Mouse (Mus musculus) neural tube, embryonic 15.5 days (tissue): ENCODE results near the gene Gm49721. TPM values are rescaled to one million over a fixed set of nuclear protein-coding genes. Genes with fewer than 3 reads are reported as not detected.
"Not testable (repeated sequence)": the region's sequence is repeated elsewhere in the genome, so short reads cannot be mapped to it uniquely, and the experiment has no call there.

Source experiments
- ATAC-seq: fragments of 200-750 bp; cut with Nextera tagmentation; 2 replicates; pipeline ENCODE4 v1.8.0; 2017; ENCODE audit warnings: mild to moderate bottlenecking, moderate TSS enrichment, moderate library complexity; ENCODE audit not compliant: low FRiP score
- H3K27ac ChIP-seq: fragments of 300-500 bp; sonication (generic); replicated peaks from 2 replicates; pipeline ENCODE4 v1.5.1; 2015; ENCODE audit warnings: mild to moderate bottlenecking, inconsistent platforms
- H3K27me3 ChIP-seq: fragments of 300-500 bp; sonication (generic); replicated peaks from 2 replicates; pipeline ENCODE4 v1.6.1; 2015; ENCODE audit warnings: inconsistent platforms
- H3K36me3 ChIP-seq: fragments of 300-500 bp; sonication (generic); 2 replicates; pipeline ENCODE4 v1.6.1; 2015; ENCODE audit warnings: inconsistent platforms
- H3K4me1 ChIP-seq: fragments of 300-500 bp; sonication (generic); 2 replicates; pipeline ENCODE4 v1.6.1; 2015; ENCODE audit warnings: inconsistent platforms
- H3K4me2 ChIP-seq: fragments of 300-500 bp; sonication (generic); 2 replicates; pipeline ENCODE4 v1.6.1; 2015; ENCODE audit warnings: inconsistent platforms, mild to moderate bottlenecking, moderate library complexity
- H3K4me3 ChIP-seq: fragments of 300-500 bp; sonication (generic); replicated peaks from 2 replicates; pipeline ENCODE4 v1.5.1; 2015; ENCODE audit warnings: mild to moderate bottlenecking, inconsistent platforms
- H3K9ac ChIP-seq: fragments of 300-500 bp; sonication (generic); replicated peaks from 2 replicates; pipeline ENCODE4 v1.6.1; 2015; ENCODE audit warnings: mild to moderate bottlenecking, inconsistent platforms
- H3K9me3 ChIP-seq: fragments of 300-500 bp; sonication (generic); replicated peaks from 2 replicates; pipeline ENCODE4 v1.6.1; 2016; ENCODE audit warnings: inconsistent platforms
- WGBS: fragments of 180-500 bp; shearing (Covaris S2); methylation state at CpG from one replicate; pipeline ENCODE4 v1.1.7; 2015; ENCODE audit warnings: mixed read lengths; 5-methylcytosine and 5-hydroxymethylcytosine counted together
- polyA plus RNA-seq: library from polyadenylated mRNA; unstranded; fragments of >200 nt; fragmentation: Nextera tagmentation; extraction: Ambion mirVana; gene quantifications from 2 replicates; pipeline ENCODE4 v1.2.1, GENCODE M21; 2015

The Gm49721 gene
- polyA plus RNA-seq, 1 experiment from 2014 or later: 0.28 TPM

GRCm38 (mm10) chr17:6995504-6995903, 16.8 kb downstream of the Gm49721 start:
- not testable (repeated sequence) for H3K4me2 ChIP-seq, H3K27me3 ChIP-seq, ATAC-seq, H3K9me3 ChIP-seq, H3K4me3 ChIP-seq, H3K27ac ChIP-seq, H3K9ac ChIP-seq, H3K36me3 ChIP-seq, H3K4me1 ChIP-seq
- WGBS: no CpG with 5 or more reads among the region's 6 CpGs

- H3K27me3 ChIP-seq, H3K9ac ChIP-seq, H3K36me3 ChIP-seq, H3K4me1 ChIP-seq, ATAC-seq, H3K4me2 ChIP-seq, H3K27ac ChIP-seq, H3K4me3 ChIP-seq, H3K9me3 ChIP-seq: not testable (repeated sequence)
- 90% methylated on average over 8 of the region's 8 CpGs for WGBS
These were observed 18.1 kb downstream of the Gm49721 start for GRCm38 (mm10) chr17:6996826-6997225.

GRCm38 (mm10) chr17:6997778-6998490, 19.2 kb downstream of the Gm49721 start:
- ATAC-seq, H3K9me3 ChIP-seq, H3K4me1 ChIP-seq, H3K9ac ChIP-seq, H3K36me3 ChIP-seq, H3K27me3 ChIP-seq, H3K27ac ChIP-seq, H3K4me2 ChIP-seq, H3K4me3 ChIP-seq: not testable (repeated sequence)
- WGBS: 57% methylated on average over 1 of the region's 7 CpGs

GRCm38 (mm10) chr17:7001790-7002585, 23.3 kb downstream of the Gm49721 start:
- 69% methylated on average over 8 of the region's 12 CpGs for WGBS
- ATAC-seq, H3K36me3 ChIP-seq, H3K27me3 ChIP-seq, H3K4me3 ChIP-seq, H3K9ac ChIP-seq, H3K4me2 ChIP-seq, H3K27ac ChIP-seq, H3K4me1 ChIP-seq, H3K9me3 ChIP-seq: not testable (repeated sequence)

- H3K36me3 ChIP-seq, H3K27me3 ChIP-seq, H3K9me3 ChIP-seq, ATAC-seq, H3K4me1 ChIP-seq, H3K4me2 ChIP-seq, H3K9ac ChIP-seq, H3K4me3 ChIP-seq, H3K27ac ChIP-seq: not testable (repeated sequence)
- no CpG with 5 or more reads among the region's 3 CpGs for WGBS
These were observed 24.7 kb downstream of the Gm49721 start for GRCm38 (mm10) chr17:7003392-7003791.

GRCm38 (mm10) chr17:7005646-7006045, 26.9 kb downstream of the Gm49721 start:
- not testable (repeated sequence) for H3K27me3 ChIP-seq, H3K4me1 ChIP-seq, H3K4me3 ChIP-seq, H3K27ac ChIP-seq, H3K9ac ChIP-seq, H3K4me2 ChIP-seq, H3K36me3 ChIP-seq, H3K9me3 ChIP-seq, ATAC-seq
- WGBS: 74% methylated on average over 3 of the region's 4 CpGs

- H3K4me3 ChIP-seq, H3K9ac ChIP-seq, H3K27ac ChIP-seq, H3K9me3 ChIP-seq, H3K36me3 ChIP-seq, H3K4me2 ChIP-seq, H3K27me3 ChIP-seq, ATAC-seq, H3K4me1 ChIP-seq: not testable (repeated sequence)
These were observed 30.2 kb downstream of the Gm49721 start for GRCm38 (mm10) chr17:7008885-7009284.

- no CpG with 5 or more reads among the region's 7 CpGs for WGBS
- not testable (repeated sequence) for H3K4me3 ChIP-seq, ATAC-seq, H3K27me3 ChIP-seq, H3K4me1 ChIP-seq, H3K9ac ChIP-seq, H3K9me3 ChIP-seq, H3K36me3 ChIP-seq, H3K4me2 ChIP-seq, H3K27ac ChIP-seq
These were observed 30.7 kb downstream of the Gm49721 start for GRCm38 (mm10) chr17:7009440-7009839.

- H3K36me3 ChIP-seq, H3K4me3 ChIP-seq, H3K9ac ChIP-seq, H3K27ac ChIP-seq, H3K9me3 ChIP-seq, H3K27me3 ChIP-seq, ATAC-seq, H3K4me2 ChIP-seq, H3K4me1 ChIP-seq: not testable (repeated sequence)
- WGBS: 77% methylated on average over 5 of the region's 9 CpGs
These were observed 31.2 kb downstream of the Gm49721 start for GRCm38 (mm10) chr17:7009901-7010300.

- H3K4me1 ChIP-seq, H3K9me3 ChIP-seq, ATAC-seq, H3K9ac ChIP-seq, H3K27ac ChIP-seq, H3K4me3 ChIP-seq, H3K4me2 ChIP-seq, H3K27me3 ChIP-seq, H3K36me3 ChIP-seq: not testable (repeated sequence)
- WGBS: no CpG with 5 or more reads among the region's 1 CpGs
These were observed 35.5 kb downstream of the Gm49721 start for GRCm38 (mm10) chr17:7014190-7014589.

GRCm38 (mm10) chr17:7025257-7025656, 46.6 kb downstream of the Gm49721 start, which contains the start of gene Gm1604a:
Gene Gm1604a, plus strand, starts transcription at chr17:7025568.
- H3K36me3 ChIP-seq, H3K4me3 ChIP-seq, H3K4me1 ChIP-seq, H3K27me3 ChIP-seq, H3K27ac ChIP-seq, H3K9me3 ChIP-seq, H3K9ac ChIP-seq: not testable (repeated sequence)
- 8% methylated on average over 6 of the region's 14 CpGs for WGBS
- ATAC-seq: peak; percentile 82
- H3K4me2 ChIP-seq: peak within 1 kb of the TSS; percentile 30; the same call in 1 of the 2 replicates

- H3K36me3 ChIP-seq, H3K27me3 ChIP-seq, H3K9ac ChIP-seq, H3K27ac ChIP-seq, H3K4me1 ChIP-seq, H3K9me3 ChIP-seq, H3K4me2 ChIP-seq, H3K4me3 ChIP-seq: not testable (repeated sequence)
- 25% methylated on average over 3 of the region's 14 CpGs for WGBS
- peak; percentile 47 for ATAC-seq
These were observed 47.2 kb downstream of the Gm49721 start for GRCm38 (mm10) chr17:7025764-7026346.
